Mouse (Mus musculus): ENCODE measurements around the gene Pum1. TPM values are rescaled to one million over a fixed set of nuclear protein-coding genes. Genes with fewer than 3 reads are reported as not detected.

Gene Pum1
- total RNA-seq, 2 experiments from 2014 or later: 28.8 to 37.7 TPM

DNA sequence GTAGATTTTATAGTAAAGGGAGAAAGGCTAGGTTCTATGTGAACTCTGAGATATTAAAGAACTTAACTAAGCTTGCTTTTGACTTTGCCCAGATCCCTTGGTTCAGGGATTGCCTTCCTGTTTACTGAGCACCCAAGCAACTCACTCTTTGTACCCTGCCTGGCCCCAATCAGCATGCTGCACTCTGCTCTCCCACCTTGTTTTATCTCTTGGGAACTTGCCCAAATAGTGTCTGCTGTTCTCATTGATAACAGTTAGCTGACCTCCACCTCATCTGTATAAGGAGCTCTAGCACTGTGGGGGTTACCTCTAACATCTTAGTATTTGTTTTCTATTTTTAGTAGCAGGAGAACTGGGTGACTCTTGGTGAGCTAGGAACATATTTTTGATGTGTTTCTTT lies 52.0 kb downstream of the Pum1 start:
- intact Hi-C loops (cut with DNase I): no loop called here
- no peak for DNase-seq

DNA sequence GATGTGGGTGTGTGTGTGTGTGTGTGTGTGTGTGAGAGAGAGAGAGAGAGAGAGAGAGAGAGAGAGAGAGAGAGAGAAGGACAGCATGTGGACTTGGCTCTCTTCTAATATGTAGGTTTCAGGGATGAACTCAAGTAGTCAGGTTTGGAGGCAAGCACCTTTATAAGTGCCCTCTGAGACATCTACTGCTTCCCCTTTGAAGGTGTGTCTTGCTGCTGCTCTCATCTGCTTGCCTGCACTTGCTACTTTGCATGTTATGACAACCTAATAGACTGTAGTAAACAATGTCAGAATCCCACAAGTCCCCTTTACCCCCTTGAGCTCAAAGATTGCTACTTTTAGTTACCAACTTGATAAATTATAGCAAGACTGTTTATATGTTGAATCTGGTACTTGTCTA lies 52.5 kb downstream of the Pum1 start:
- intact Hi-C loops (cut with DNase I): no loop called here
- DNase-seq: no peak

DNA sequence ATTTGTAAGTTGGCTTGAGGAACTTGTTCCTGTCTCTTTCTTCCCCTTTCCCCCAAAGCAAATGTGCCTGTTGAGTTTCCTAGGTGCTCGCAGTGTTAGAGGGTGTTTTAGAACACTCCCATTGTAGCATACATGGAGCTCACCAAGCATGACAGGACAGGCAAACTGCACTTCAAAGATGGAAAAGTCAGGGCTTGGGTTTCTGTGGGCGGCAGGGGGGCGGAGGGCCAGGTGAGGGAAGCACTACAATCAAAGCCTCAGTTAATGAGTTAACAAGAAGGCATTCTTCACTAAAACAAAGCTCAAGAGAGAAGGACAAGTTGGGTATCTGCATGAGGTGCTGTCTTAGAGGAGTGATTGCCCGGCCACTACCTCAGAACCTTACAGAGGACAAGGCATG lies 56.2 kb downstream of the Pum1 start:
- DNase-seq: no peak
- intact Hi-C loops (cut with DNase I): no loop called here

DNA sequence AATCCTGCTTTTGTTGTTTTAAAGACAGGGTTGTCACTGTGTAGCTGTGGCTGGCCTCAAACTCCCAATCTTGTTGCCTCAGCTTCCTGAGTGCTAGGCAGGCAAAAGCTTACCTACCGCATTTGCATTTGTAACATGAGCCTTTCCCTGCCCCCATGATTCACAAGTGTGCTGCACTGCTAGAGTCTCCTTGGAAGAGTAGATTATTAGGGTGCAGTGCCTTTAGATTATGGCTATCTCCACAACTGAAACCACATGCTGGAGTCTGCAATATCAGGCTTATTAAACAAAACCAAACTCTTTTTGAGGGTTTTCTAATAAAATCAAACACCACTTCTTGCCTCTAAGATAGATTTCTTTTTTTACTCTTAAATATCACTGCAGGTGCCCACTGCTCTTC lies 59.5 kb downstream of the Pum1 start:
- intact Hi-C loops (cut with DNase I): no loop called here
- DNase-seq: no peak

DNA sequence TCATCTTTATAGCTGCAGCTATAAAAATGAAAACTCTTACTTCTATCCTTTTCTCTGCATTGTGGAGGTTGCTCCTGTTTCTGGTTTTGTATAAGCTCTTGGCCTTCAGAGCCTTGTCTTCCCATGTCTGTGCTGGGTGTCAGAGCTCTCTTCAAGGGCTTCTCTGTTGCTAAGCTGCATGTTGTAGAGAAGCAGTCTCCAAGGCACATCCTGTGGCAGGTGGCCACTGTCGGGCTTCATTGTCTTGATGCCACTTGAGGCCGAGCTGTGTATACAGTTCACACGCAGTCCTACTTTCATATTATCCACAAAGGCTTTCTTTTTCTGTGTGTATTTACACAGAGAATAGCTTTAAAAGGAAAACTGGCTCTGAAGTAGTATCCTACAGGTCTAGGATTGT lies 63.0 kb downstream of the Pum1 start:
- intact Hi-C loops (cut with DNase I): no loop called here
- no peak for DNase-seq

DNA sequence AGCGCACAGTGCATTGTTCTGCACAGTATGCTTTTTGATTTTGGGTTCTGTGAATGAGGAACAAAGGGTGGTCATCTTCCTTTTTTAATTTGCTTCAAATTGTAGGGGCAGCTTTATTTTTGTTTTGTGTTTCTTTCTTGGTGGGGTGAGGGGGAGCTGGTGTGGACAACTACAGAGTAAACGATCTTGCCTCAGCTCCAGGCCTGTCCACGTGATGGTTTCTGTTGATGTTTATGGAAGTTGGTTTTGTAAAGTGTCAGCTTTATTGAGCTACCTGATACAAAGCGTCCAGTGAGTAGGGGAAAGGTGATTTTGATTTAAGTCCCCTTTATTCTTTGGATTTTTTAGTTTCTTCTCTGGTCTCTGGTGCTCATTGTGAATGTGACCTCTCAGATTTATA lies 72.8 kb downstream of the Pum1 start:
- DNase-seq: no peak
- intact Hi-C loops (cut with DNase I): no loop called here

DNA sequence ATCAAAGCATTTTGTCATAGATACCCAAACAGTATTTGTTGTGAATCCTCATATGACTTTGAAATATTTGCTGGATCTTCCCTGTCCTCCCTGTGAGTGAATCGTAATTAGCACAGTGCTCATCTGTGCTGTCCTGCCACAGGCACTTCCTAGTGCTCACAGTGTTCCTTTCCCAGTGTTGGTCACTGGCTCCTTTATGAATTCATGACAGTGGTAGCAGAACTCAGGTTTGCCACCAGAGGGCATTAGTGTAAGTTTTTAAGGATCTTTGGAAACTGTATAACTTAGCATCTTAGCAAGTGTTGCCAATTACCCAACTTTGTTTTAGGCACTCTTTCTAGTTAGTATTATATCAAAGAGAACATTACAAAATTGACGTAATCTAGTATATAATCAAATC lies 75.4 kb downstream of the Pum1 start:
- intact Hi-C loops (cut with DNase I): no loop called here
- DNase-seq: peak in 1 of 2 experiments; percentile 28

DNA sequence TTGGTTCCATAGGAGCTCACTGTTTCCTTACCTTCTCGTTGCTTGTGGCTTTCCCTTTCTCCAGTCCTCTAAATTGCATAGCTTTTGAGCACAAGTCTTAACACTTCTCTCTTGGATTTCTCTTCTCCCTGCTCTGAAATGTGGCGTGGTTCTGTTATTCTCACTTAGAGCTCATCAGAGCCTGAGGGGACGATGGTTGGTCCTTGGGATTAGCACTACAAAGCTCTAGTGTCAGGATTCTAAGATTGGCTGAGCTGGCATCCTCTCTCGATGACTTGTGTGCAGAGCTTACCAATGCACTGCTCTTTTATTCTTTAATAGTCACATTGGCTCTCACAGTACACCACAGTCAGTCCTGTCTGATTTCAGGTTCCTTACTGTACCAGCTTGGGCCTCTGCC lies 80.9 kb downstream of the Pum1 start:
- DNase-seq: no peak
- intact Hi-C loops (cut with DNase I): no loop called here

DNA sequence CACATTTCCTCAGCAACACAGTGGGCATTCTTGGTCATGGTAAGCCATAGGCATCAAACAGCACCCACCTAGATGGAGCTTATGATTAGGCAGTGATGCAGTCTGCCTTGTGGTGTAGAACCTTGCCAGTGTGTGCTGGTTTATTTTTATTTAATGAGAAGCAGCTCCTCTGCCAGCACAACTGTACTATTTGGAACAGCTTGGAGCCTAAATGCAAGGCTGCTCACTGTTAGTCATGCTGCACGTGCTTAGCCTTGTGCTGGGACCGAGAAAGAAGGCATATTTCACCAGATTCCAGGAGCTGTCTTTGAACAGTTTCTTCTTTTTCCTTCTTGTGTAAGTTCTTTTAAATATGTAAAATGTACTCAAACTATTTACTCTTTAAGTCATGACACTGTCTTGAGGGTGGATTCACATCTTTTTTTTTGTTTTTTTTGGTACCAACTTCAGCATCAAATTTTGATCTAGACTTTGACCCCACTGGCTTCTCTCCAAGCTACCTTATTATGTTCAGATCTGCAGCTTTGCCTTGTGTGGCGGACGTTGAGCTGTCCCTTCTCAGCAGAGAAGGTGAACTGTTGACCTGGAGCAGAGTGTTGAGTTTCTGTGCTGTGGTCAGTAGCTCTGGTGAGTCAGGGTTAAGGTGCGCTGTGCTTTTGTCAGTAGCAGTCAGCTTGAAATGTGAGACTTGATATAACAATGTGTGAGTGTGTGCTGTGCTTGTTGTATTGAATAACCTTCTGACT lies 82.6 kb downstream of the Pum1 start:
- intact Hi-C loops (cut with DNase I): no loop called here
- peak in 1 of 2 experiments; percentile 19 for DNase-seq

DNA sequence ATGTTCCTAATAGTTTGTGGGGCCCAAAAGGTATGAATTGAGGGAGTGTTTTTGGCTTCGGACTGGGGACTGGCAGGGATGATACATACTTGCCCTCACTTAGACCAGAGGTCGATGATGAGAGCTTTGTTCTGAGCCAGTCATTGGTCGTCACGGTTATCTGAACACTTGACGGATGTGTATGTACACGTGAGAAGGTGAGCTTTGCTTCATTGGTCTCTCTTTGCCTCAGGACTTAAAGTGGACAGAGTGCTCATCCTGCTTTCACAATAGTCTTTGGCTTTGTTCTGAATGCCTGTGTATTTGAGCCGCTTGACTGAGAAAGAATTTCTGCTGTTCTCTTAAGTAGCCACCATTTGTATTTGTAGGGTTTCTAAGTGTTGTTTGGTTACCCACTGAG lies 86.4 kb downstream of the Pum1 start:
- intact Hi-C loops (cut with DNase I): no loop called here
- DNase-seq: no peak

DNA sequence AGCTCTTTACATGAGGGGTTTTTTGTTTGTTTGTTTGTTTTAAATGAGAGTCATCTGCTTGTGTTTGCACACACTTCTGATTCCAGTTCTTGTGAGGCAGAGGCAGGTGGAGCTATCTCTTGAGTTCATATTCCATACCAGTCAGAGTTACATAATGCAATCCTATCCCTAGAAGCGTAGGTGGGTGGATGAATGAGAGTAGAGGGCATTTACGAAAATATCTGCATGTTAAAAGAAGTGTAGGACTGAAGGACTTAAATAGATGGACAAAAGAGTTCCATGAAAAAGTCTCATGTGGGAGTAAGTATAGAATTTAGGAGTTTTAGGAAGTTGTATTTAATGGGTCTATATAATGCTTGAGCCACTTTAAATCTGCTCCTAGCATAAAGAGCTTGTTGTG lies 88.8 kb downstream of the Pum1 start:
- no peak for DNase-seq
- intact Hi-C loops (cut with DNase I): no loop called here

DNA sequence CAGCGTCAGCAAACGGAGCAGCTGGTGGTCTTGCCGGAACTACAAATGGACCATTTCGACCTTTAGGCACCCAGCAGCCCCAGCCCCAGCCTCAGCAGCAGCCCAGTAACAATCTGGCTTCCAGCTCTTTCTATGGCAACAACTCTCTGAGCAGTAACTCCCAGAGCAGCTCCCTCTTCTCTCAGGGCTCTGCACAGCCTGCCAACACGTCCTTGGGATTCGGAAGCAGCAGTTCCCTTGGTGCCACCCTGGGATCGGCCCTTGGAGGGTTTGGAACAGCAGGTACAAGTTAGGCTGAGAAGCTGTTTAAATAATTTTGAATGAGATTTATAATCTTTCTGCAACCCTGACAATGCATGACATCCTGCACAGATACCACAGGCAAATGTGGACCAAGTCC lies 89.5 kb downstream of the Pum1 start:
- DNase-seq: no peak
- intact Hi-C loops (cut with DNase I): no loop called here

DNA sequence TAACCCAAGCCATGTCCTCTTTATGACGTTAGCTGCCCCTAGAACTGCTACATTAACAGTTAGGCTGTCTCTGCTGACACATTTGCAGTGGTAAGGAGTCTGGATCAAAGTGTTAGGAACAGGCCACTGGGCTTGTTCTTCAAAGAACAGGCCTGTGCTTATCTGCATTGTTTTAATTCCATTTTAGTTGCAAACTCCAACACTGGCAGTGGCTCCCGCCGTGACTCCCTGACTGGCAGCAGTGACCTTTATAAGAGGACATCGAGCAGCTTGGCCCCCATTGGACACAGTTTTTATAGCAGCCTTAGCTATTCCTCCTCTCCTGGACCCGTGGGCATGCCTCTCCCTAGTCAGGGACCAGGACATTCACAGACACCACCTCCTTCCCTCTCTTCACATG lies 90.6 kb downstream of the Pum1 start:
- DNase-seq: no peak
- intact Hi-C loops (cut with DNase I): no loop called here

DNA sequence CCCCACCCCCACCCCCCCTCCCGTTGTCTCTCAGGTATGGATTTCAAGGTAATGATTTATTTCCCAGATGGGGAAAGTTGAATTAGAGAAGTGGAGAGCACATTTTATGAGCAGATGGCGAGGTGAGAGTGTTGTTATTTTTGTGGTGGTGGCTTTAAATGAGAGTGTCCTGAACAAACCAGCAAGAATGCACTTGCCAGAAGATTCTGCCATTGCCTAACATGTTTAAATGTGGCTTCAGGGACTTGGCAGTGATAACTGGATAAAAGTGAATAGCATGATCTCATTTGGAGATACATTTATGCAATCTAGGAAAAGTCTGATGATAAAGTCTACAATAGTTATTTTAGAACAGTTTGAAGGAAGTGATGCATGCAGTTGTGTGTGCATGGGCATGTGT lies 91.7 kb downstream of the Pum1 start:
- intact Hi-C loops (cut with DNase I): no loop called here
- no peak for DNase-seq

DNA sequence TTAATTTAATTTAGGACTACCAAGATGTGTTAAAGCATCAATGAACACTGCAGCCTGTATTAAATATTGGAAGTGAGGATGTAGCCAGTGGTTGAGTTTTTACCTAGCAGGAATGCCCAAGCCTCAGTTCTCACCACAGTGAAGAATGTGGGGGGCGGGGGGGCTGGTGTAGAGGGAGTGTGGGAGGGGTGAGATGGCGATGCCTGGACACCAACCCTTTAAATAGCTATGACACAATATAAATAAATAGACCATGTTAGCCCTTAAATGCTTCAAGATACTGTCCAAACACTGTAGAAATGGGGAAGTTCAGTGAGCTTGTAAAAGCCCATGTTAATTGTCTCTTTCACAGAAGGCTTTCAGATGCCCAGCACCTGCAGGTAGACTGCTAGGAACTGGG lies 96.8 kb downstream of the Pum1 start:
- intact Hi-C loops (cut with DNase I): no loop called here
- DNase-seq: no peak

DNA sequence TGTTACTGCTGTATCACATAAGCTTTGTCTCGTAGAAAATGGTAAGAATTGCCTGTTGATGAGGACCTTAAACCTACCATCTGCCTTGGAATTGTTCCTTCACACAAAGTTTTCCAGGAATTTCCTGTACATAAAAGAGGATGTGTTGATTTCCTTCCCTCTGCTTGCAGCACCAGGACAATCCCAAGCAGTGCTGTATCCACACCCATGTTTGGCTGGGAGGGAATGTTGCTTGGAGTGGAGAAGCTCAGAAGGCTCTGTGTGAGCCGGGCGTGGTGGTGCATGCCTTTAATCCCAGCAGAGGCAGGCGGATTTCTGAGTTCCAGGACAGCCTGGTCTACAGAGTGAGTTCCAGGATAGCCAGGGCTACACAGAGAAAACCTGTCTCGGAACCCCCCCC lies 98.7 kb downstream of the Pum1 start:
- intact Hi-C loops (cut with DNase I): no loop called here
- DNase-seq: no peak

DNA sequence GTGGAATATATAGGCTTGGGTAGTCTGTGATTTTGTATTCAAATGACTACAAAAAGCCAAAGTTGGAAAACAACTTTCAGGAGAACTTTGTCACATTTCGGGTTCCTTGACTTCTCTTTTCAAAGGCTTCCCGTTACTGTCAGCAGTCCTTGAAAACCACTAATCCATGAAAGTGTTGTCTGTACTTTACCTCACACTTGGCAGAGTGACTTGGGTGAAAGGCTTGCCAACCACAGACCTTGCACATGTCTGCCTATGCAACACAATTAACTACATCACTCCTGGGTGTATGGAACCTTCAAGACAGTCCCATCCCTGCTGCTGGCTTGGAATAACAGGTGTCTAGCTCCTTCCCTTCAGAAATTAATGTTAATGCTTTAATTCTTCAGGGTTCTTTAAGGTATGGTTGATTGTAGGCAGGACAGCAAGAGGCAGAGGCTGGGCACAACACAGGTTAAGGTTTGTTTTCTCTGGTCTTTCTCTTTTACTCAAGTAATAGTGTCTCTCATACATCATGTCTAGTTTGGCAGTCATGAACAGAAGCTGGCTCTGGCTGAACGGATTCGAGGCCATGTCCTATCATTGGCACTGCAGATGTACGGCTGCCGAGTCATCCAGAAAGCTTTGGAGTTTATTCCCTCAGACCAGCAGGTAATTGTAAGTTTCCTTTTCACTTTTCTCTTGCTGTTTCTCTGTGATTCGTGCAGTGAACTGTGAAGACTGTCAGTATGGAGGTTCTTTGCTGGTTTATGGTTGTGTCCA lies 102.5 kb downstream of the Pum1 start:
- intact Hi-C loops (cut with DNase I): no loop called here
- DNase-seq: no peak

DNA sequence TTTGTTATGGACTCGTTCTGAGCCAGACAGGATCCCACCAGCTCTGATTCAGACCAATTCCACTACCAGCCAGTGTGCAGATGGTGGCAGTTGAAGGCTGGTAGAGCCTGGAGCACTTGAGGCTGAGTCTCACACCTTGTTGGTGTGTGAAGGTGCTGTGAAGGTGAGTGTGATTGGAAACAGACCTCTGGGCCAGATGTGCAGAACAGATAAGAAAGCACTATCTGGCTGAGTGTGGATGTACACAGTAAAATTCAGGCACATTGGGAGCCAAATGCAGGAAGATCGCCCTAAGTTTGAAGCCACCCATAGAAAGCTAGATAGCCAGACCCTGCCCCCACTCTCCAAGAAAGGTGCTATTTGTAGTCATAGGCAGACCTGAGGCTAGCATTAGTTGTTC lies 103.3 kb downstream of the Pum1 start:
- DNase-seq: no peak
- intact Hi-C loops (cut with DNase I): no loop called here

DNA sequence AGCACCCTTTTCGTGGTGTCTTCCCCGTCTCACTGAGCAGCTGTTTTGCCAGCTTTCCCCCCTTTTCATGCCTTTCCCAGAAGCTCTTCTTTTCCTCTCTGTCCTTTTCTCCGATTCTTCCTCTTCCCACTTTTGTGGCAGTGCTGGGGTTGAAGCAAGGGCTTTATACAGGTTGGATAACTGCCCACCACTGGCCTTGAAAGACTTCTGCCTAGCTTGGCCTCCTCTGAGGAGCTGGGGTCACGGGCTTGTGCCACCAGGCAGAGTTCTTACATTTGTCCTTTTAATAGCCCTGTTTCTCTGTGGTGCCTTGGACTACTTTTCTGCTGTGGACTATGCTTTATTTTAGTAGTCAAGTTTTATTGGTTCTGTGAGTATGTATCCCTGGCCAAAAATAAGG lies 103.8 kb downstream of the Pum1 start:
- DNase-seq: no peak
- intact Hi-C loops (cut with DNase I): no loop called here

DNA sequence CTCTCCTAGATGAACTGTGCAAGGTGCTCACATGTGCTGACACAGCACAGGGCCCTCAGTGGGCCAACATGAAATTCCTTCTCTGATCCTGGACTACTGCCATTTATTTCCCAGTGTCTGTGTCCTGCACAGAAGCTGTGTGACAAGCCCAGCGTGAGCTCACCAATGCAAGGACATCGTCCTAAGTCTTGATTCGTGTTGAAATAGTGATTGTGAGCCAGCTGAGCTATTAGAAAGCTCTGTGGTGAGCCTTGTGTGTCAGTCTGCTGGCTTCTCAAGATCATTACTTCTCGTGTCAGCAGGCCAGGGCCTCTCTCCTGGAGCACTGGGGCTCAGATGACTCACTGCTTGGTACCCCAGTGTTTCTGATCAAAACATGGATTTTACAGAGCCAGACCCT lies 110.8 kb downstream of the Pum1 start:
- intact Hi-C loops (cut with DNase I): no loop called here

DNA sequence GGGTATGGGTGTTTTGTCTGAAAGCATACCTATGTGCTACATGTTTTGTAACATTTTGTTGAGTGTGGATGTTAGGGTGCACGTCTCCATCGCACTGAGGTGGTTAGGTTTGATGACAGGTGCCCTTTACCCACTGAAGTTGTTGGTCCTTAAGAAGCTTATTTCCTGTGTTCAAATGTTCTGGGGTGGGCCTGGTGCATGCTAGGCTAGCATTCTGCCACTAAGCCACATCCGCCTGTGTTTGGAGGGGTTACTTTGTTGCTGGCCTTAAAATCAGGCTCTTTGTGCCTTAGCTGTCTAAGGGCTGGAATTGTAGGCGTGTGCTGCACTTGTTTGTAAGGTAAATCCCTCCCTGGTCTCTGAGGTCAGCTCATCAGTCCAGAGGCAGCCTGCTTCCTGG lies 111.7 kb downstream of the Pum1 start:
- DNase-seq: no peak
- intact Hi-C loops (cut with DNase I): no loop called here

More for the DNA sequence above, 110.8 kb downstream of the Pum1 start:
- no peak for DNase-seq

DNA sequence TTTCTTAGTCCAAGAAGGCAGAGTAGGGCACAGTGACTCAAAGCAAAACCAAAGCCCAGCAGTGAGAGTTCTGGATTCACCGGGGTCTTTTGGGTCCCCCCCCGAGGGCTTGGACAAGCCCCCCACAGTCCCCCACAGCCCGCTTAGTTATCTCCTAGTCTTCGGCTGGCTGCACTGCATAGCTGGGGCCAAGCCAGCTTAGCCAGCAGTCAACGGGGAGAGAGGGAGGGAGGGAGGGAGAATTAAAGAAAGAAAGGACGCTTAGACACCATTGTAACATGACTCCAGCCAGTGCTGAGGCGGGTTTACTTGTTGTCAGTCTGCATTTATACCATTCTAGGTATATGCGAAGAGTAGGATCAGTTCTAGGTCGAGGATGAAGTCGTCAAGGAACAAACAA lies 114.5 kb downstream of the Pum1 start:
- no peak for DNase-seq
- intact Hi-C loops (cut with DNase I): no loop called here

Measured in gastrocnemius, postnatal 36 days (tissue).